Mouse (Mus musculus): ENCODE results near the gene Olfr743. TPM values are rescaled to one million over a fixed set of nuclear protein-coding genes. Genes with fewer than 3 reads are reported as not detected.
"Not testable (repeated sequence)": the region's sequence is repeated elsewhere in the genome, so short reads cannot be mapped to it uniquely, and the experiment has no call there.

The Olfr743 gene
- total RNA-seq (2015; ENCODE audit: low replicate concordance) = not detected in 2 replicates
- not detected in 2 replicates for total RNA-seq (2017; ENCODE audit: low replicate concordance)

- ATAC-seq (replicated peaks; ENCODE audit: low FRiP score, poor library complexity, severe bottlenecking) = no peak
Observed at GRCm38 (mm10) chr14:50521539-50521938, at the start of gene Olfr743. TSS of gene Olfr743 (plus strand) at chr14:50521839.

- no peak for ATAC-seq (replicated peaks; ENCODE audit: low FRiP score, poor library complexity, severe bottlenecking)
Observed at GRCm38 (mm10) chr14:50472438-50472837, 49.2 kb upstream of the Olfr743 start, which contains the start of gene Olfr741. TSS of gene Olfr741 (plus strand) at chr14:50472738.

DNA sequence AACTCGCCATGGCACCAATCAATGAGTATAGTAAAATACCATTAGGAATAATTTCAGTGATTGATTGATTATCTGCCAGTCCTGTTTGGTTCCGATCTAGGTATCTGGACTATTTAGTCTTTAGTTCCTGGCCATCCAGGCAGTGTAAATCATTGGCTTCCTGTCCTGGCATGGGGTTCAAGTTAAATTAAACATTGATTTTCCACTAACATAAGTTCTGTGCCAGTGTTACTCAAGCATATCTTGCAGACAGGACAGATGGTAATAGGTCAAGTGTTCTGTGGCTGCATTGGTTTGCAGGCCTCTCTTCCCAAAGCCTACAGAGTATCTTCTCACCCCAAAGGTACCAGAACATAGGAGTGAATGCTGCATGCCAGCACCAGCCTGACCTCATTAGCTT is 43.2 kb upstream of the Olfr743 start:
- no peak for ATAC-seq (replicated peaks; ENCODE audit: low FRiP score, poor library complexity, severe bottlenecking)

DNA sequence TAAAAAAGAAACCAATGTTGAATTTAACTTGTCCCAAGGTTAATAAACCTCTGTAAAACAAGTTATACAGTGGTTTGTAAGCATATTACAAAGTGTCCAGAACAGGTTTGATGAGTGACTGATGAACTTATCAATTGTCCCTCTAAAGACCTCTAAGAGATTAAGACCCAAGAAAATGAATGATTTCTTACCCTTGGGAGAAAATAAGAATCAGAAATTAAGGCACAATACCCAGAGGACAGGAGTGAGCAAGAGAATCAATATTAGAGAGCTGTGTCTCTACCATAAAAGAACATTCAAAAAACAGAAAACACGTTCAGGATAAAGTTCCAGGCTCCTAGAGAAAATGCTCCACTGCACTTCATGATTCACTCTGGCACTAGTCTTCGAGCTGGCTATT is 18.3 kb upstream of the Olfr743 start, which contains the start of gene Olfr742:
Olfr742 (plus strand) TSS at position 301 of the 400 bp plus-strand sequence.
- ATAC-seq (replicated peaks; ENCODE audit: low FRiP score, poor library complexity, severe bottlenecking) = no peak

GRCm38 (mm10) chr14:50552734-50553133 is 31.1 kb downstream of the Olfr743 start:
- no peak for ATAC-seq (replicated peaks; ENCODE audit: low FRiP score, poor library complexity, severe bottlenecking)

GRCm38 (mm10) chr14:50573056-50573455 is 51.4 kb downstream of the Olfr743 start:
- not testable (repeated sequence) for ATAC-seq (replicated peaks; ENCODE audit: low FRiP score, poor library complexity, severe bottlenecking)

Other genes starting within 250 kb of the Olfr743 start
- gene Olfr732, start 237.6 kb upstream of the Olfr743 start, total RNA-seq (2015; ENCODE audit: low replicate concordance) = not detected in 2 replicates
- gene Olfr732, start 237.6 kb upstream of the Olfr743 start, total RNA-seq (2017; ENCODE audit: low replicate concordance) = not detected in 2 replicates
- not detected in 2 replicates for gene Olfr733, start 220.3 kb upstream of the Olfr743 start, total RNA-seq (2015; ENCODE audit: low replicate concordance)
- 0.26 TPM in 1 of 2 replicates, not detected in the other for gene Olfr733, start 220.3 kb upstream of the Olfr743 start, total RNA-seq (2017; ENCODE audit: low replicate concordance)
- gene Olfr734, start 195.1 kb upstream of the Olfr743 start, total RNA-seq (2015; ENCODE audit: low replicate concordance) = not detected in 2 replicates
- not detected in 2 replicates for gene Olfr734, start 195.1 kb upstream of the Olfr743 start, total RNA-seq (2017; ENCODE audit: low replicate concordance)
- gene Olfr735, start 173.0 kb upstream of the Olfr743 start, total RNA-seq (2015; ENCODE audit: low replicate concordance) = not detected in 2 replicates
- gene Olfr735, start 173.0 kb upstream of the Olfr743 start, total RNA-seq (2017; ENCODE audit: low replicate concordance) = not detected in 2 replicates
- gene Tlr11, start 163.9 kb upstream of the Olfr743 start, total RNA-seq (2015; ENCODE audit: low replicate concordance) = not detected in 2 replicates
- gene Tlr11, start 163.9 kb upstream of the Olfr743 start, total RNA-seq (2017; ENCODE audit: low replicate concordance) = not detected in 2 replicates
- not detected in 2 replicates for gene Olfr736, start 140.7 kb upstream of the Olfr743 start, total RNA-seq (2015; ENCODE audit: low replicate concordance)
- not detected in 2 replicates for gene Olfr736, start 140.7 kb upstream of the Olfr743 start, total RNA-seq (2017; ENCODE audit: low replicate concordance)
- gene Olfr738, start 114.3 kb upstream of the Olfr743 start, total RNA-seq (2015; ENCODE audit: low replicate concordance) = not detected in 2 replicates
- gene Olfr738, start 114.3 kb upstream of the Olfr743 start, total RNA-seq (2017; ENCODE audit: low replicate concordance) = not detected in 2 replicates
- gene Olfr739, start 103.2 kb upstream of the Olfr743 start, total RNA-seq (2015; ENCODE audit: low replicate concordance) = not detected in 2 replicates
- gene Olfr739, start 103.2 kb upstream of the Olfr743 start, total RNA-seq (2017; ENCODE audit: low replicate concordance) = not detected in 2 replicates
- not detected in 2 replicates for gene Olfr740, start 76.3 kb upstream of the Olfr743 start, total RNA-seq (2015; ENCODE audit: low replicate concordance)
- gene Olfr740, start 76.3 kb upstream of the Olfr743 start, total RNA-seq (2017; ENCODE audit: low replicate concordance) = not detected in 2 replicates
- gene Olfr741, start 49.1 kb upstream of the Olfr743 start, total RNA-seq (2015; ENCODE audit: low replicate concordance) = not detected in 2 replicates
- not detected in 2 replicates for gene Olfr741, start 49.1 kb upstream of the Olfr743 start, total RNA-seq (2017; ENCODE audit: low replicate concordance)
- gene Olfr742, start 18.2 kb upstream of the Olfr743 start, total RNA-seq (2015; ENCODE audit: low replicate concordance) = not detected in 2 replicates
- not detected in 2 replicates for gene Olfr742, start 18.2 kb upstream of the Olfr743 start, total RNA-seq (2017; ENCODE audit: low replicate concordance)
- gene Olfr744, start 93.0 kb downstream of the Olfr743 start, total RNA-seq (2015; ENCODE audit: low replicate concordance) = not detected in 2 replicates
- gene Olfr744, start 93.0 kb downstream of the Olfr743 start, total RNA-seq (2017; ENCODE audit: low replicate concordance) = not detected in 2 replicates
- gene Olfr745, start 117.5 kb downstream of the Olfr743 start, total RNA-seq (2015; ENCODE audit: low replicate concordance) = not detected in 2 replicates
- gene Olfr745, start 117.5 kb downstream of the Olfr743 start, total RNA-seq (2017; ENCODE audit: low replicate concordance) = not detected in 2 replicates
- not detected in 2 replicates for gene Olfr746, start 125.2 kb downstream of the Olfr743 start, total RNA-seq (2015; ENCODE audit: low replicate concordance)
- not detected in 2 replicates for gene Olfr746, start 125.2 kb downstream of the Olfr743 start, total RNA-seq (2017; ENCODE audit: low replicate concordance)
- gene Olfr747, start 171.4 kb downstream of the Olfr743 start, total RNA-seq (2015; ENCODE audit: low replicate concordance) = not detected in 2 replicates
- not detected in 2 replicates for gene Olfr747, start 171.4 kb downstream of the Olfr743 start, total RNA-seq (2017; ENCODE audit: low replicate concordance)
- gene Olfr748, start 185.5 kb downstream of the Olfr743 start, total RNA-seq (2015; ENCODE audit: low replicate concordance) = not detected in 2 replicates
- not detected in 2 replicates for gene Olfr748, start 185.5 kb downstream of the Olfr743 start, total RNA-seq (2017; ENCODE audit: low replicate concordance)
- gene Olfr749, start 223.3 kb downstream of the Olfr743 start, total RNA-seq (2015; ENCODE audit: low replicate concordance) = not detected in 2 replicates
- gene Olfr749, start 223.3 kb downstream of the Olfr743 start, total RNA-seq (2017; ENCODE audit: low replicate concordance) = not detected in 2 replicates

All from erythroid progenitor cell, adult 5-6 weeks (primary cell).